Mouse (Mus musculus): ENCODE measurements around the gene Crtc3. TPM values are rescaled to one million over a fixed set of nuclear protein-coding genes. Genes with fewer than 3 reads are reported as not detected.

Crtc3 gene
- polyA plus RNA-seq, 1 experiment: 16.7 TPM

DNA sequence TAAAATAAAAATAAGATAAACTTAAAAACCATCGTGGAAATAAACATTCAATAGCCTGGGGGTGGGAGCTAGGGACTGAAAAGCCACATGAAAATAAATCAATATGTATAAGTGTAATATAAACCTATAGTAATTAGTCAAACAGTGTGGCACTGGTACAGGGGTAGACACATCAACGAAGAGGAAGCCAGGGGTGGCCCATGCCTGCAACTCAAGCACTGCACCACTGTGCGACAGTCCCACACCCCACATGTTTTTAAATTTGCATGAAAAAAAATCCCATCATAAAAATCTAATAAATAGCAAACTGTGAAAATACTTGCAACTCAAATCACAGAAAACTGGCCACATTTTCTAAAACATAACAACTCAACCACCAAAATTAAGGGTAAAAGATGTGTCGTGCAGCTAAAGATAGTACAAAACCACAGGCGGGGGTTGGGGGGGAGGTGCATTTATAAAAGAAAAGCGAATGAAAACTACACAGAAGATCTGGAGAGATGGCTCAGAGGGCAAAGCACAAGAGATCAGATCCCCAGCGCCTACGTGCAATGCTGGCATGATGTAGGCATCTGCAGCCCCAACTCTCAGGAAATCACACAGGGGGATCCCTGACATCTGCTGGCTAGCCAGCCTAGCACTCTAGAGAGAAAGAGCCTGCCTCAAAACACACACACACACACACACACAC is 45.6 kb downstream of the Crtc3 start:
- Histone ChIP-seq H3K27ac (ENCODE audit: insufficient read depth, low read depth, low read length) (no peak overlapping the region), H3K4me1 (ENCODE audit: control insufficient read depth, insufficient read depth, low read length) (peaks cover 60% of the 10 kb centered on the region), H3K4me3 (ENCODE audit: insufficient read depth, low read length) (no peak overlapping the region)
- no peak for TF ChIP-seq POLR2A (IDR thresholded peaks at IDR 0.05; ENCODE audit: borderline replicate concordance, low read depth, low read length)
- no peak for TF ChIP-seq CTCF (IDR thresholded peaks at IDR 0.05; ENCODE audit: low read depth, low read length)

DNA sequence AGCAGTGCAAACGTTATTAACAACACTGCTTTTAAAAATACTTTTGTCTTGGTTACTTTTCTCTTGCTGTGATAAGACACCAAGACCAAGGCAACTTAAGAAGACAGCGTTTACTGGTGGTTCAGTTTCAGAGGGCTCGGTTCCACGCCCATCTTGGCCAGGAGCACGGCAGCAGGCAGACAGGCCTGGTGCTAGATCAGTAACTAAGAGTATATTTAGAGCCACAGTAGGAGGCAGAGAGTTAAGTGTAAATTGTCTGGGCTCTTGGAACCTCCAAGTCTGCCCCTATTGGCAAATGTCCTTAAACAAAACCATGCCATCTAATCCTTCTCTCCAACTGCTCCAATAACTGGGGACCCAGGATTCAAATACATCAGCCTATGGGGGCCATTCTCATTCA is 46.1 kb downstream of the Crtc3 start:
- Histone ChIP-seq H3K27ac (ENCODE audit: insufficient read depth, low read depth, low read length) (no peak overlapping the region), H3K4me3 (ENCODE audit: insufficient read depth, low read length) (no peak overlapping the region), H3K4me1 (ENCODE audit: control insufficient read depth, insufficient read depth, low read length) (peaks cover 64% of the 10 kb centered on the region)
- TF ChIP-seq POLR2A (IDR thresholded peaks at IDR 0.05; ENCODE audit: borderline replicate concordance, low read depth, low read length) (no peak), CTCF (IDR thresholded peaks at IDR 0.05; ENCODE audit: low read depth, low read length) (no peak)

DNA sequence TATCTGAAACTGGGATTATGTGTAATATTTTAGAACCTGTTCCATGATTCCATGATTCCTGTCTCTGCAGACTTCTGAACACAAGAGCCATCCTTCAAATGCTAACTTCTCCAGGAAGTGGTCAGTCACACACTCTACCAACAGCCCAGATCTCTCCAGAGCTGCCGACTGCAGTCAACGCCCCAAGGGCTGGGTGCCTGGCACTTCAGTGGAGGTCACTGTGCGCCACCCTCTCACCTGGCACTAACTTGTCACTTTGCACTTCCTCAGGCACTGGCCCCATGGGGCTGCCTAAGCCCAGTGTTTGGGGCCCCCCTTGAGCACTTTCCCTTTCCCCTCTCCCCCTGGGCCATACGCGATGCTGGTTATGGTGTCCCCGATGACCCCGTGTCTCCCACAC is 46.8 kb downstream of the Crtc3 start:
- Histone ChIP-seq H3K27ac (ENCODE audit: insufficient read depth, low read depth, low read length) (peak overlapping the region; percentile 66), H3K4me1 (ENCODE audit: control insufficient read depth, insufficient read depth, low read length) (peaks cover 70% of the 10 kb centered on the region), H3K4me3 (ENCODE audit: insufficient read depth, low read length) (no peak overlapping the region)
- TF ChIP-seq CTCF (IDR thresholded peaks at IDR 0.05; ENCODE audit: low read depth, low read length) (no peak), POLR2A (IDR thresholded peaks at IDR 0.05; ENCODE audit: borderline replicate concordance, low read depth, low read length) (no peak)

DNA sequence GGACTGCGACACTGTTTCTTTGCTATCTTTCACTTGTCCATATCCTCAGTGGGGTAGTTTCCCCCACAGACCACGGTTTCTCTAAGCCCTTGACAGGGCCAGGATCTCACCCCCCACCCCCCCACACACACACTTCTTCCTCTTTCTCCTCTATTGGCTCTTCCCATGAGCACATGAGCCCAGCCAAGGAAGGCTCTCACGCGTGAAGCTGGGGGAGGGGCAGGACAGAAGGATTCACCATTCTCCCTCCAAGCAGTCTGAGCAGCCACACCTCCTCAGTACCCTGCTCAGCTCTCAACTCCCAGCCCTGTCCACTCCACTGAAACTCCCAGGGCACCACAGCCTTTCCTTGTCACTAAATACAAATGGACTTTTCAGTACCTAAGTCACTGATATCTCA is 47.2 kb downstream of the Crtc3 start:
- TF ChIP-seq CTCF (IDR thresholded peaks at IDR 0.05; ENCODE audit: low read depth, low read length): no peak
- TF ChIP-seq POLR2A (IDR thresholded peaks at IDR 0.05; ENCODE audit: borderline replicate concordance, low read depth, low read length): no peak
- H3K4me1 ChIP-seq (ENCODE audit: control insufficient read depth, insufficient read depth, low read length): peaks cover 71% of the 10 kb centered on the region
- no peak overlapping the region for H3K4me3 ChIP-seq (ENCODE audit: insufficient read depth, low read length)
- H3K27ac ChIP-seq (ENCODE audit: insufficient read depth, low read depth, low read length): peak overlapping the region; percentile 66

DNA sequence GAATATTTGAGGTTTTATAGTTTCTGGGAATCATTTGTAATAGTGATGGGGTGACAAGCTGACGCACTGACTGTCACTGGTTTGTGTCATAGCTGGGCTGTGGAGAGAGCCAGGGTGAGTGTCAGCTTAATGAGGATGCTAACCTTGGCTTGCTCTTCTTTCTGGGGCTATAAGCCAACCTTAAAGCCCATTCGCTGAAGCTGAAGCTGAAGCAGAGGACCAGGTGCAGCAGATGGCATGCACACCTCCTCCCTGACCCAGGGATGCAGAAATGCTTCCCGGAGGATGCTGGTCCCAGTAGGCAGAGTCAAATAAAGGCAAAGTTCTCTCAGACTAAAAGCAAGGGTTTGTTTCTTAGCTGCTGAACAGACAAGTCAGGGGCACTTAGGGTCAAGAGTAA is 48.7 kb downstream of the Crtc3 start:
- TF ChIP-seq CTCF (IDR thresholded peaks at IDR 0.05; ENCODE audit: low read depth, low read length): no peak
- no peak for TF ChIP-seq POLR2A (IDR thresholded peaks at IDR 0.05; ENCODE audit: borderline replicate concordance, low read depth, low read length)
- Histone ChIP-seq H3K4me1 (ENCODE audit: control insufficient read depth, insufficient read depth, low read length) (peaks cover 76% of the 10 kb centered on the region), H3K27ac (ENCODE audit: insufficient read depth, low read depth, low read length) (peak overlapping the region; percentile 27), H3K4me3 (ENCODE audit: insufficient read depth, low read length) (no peak overlapping the region)

DNA sequence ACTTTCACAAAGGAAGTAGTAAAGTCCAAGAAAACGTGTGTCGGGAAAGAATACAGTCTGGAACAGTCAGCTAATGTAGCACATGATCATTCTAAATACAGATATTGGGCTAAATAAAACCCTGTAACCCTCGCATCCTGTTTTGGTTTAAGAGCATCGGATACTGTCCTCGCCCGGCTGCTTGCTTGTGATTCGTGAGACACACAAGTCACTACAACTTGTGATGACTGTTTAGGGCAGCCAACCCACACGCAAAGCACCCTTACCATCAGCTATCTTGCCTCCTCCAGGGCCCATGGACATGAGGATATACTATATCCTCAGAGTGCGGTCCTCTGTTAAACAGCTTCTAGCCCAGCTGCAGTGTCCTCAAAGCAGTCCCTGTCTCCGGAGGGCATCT is 50.2 kb downstream of the Crtc3 start:
- H3K27ac ChIP-seq (ENCODE audit: insufficient read depth, low read depth, low read length): peak overlapping the region; percentile 32

DNA sequence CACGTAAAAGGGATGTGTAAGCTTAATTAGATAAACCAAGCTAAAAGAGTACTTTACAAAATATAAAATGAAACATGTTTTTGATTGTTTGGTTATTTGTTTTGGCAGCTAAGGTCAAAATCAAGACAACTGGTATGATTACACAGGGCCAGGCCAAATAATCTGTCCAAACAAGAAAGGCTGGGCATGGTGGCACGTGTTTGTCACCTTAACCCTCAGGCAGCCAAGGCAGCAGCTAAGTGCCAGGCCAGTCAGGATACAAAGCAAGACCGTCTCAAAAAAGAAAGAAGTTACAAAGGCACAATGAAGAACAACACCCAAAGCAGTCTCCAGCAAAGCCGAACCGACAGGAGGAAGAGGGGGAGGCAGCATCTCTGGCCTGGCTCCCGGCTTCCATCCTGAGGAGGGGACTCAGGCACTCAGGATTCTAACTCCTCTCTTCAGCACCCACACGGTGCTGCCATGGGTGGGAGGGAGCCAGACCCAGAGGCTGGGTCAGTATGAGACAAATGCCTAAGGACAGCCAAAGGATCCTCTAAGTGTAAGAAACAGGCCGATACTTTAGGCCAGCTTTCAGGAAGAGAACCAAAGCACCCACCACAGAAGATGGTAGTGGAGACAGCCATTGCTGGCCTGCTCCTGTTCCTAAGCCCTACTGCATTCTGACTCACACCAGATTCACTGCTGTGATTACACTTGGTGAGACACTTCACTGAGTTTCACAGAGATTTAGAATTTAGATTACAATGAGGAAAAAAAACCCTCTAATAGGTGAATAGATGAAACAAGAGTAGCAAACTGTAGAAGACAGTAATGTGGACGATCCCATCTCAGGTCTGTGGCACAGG is 51.5 kb downstream of the Crtc3 start:
- Histone ChIP-seq H3K4me1 (ENCODE audit: control insufficient read depth, insufficient read depth, low read length) (peaks cover 60% of the 10 kb centered on the region), H3K4me3 (ENCODE audit: insufficient read depth, low read length) (no peak overlapping the region)
- TF ChIP-seq CTCF (IDR thresholded peaks at IDR 0.05; ENCODE audit: low read depth, low read length) (no peak), POLR2A (IDR thresholded peaks at IDR 0.05; ENCODE audit: borderline replicate concordance, low read depth, low read length) (no peak)

More for the DNA sequence above, 50.2 kb downstream of the Crtc3 start:
- Histone ChIP-seq H3K4me1 (ENCODE audit: control insufficient read depth, insufficient read depth, low read length) (peaks cover 72% of the 10 kb centered on the region), H3K4me3 (ENCODE audit: insufficient read depth, low read length) (no peak overlapping the region)
- no peak for TF ChIP-seq POLR2A (IDR thresholded peaks at IDR 0.05; ENCODE audit: borderline replicate concordance, low read depth, low read length)
- no peak for TF ChIP-seq CTCF (IDR thresholded peaks at IDR 0.05; ENCODE audit: low read depth, low read length)

DNA sequence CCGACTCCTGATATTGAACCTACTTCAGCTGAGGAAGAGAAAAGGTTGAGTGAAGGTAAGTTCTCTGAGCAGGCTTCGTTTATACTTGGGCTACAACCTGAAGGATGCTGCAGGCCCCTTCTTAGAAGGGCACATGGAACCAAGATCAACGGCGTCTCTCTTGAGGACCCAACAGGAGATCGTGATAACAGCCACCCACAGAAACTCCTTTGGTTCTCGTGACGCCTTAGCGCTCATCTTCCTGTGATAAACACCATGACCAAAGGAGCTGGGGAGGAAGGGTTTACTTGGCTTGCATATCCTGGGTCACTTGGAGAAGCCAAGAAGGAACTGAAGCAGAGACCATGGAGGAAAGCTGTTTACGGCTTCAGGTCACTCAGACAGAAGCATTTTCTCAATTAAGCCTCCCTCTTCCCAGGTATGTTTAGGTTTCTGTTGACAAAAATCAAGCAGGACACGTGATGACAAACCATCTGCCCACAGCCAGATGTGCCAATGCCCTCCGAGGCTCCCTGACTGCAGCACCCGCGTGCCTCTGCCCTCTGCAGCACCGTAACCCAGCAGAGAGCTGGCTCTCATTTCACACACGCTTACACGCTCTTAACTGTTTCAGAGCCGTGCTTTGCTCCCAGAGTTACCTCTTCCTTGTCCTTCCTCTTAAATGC is 52.3 kb downstream of the Crtc3 start:
- Histone ChIP-seq H3K27ac (ENCODE audit: insufficient read depth, low read depth, low read length) (no peak overlapping the region), H3K4me3 (ENCODE audit: insufficient read depth, low read length) (no peak overlapping the region), H3K4me1 (ENCODE audit: control insufficient read depth, insufficient read depth, low read length) (peaks cover 57% of the 10 kb centered on the region)
- TF ChIP-seq CTCF (IDR thresholded peaks at IDR 0.05; ENCODE audit: low read depth, low read length) (no peak), POLR2A (IDR thresholded peaks at IDR 0.05; ENCODE audit: borderline replicate concordance, low read depth, low read length) (no peak)

More for the DNA sequence above, 51.5 kb downstream of the Crtc3 start:
- no peak overlapping the region for H3K27ac ChIP-seq (ENCODE audit: insufficient read depth, low read depth, low read length)

DNA sequence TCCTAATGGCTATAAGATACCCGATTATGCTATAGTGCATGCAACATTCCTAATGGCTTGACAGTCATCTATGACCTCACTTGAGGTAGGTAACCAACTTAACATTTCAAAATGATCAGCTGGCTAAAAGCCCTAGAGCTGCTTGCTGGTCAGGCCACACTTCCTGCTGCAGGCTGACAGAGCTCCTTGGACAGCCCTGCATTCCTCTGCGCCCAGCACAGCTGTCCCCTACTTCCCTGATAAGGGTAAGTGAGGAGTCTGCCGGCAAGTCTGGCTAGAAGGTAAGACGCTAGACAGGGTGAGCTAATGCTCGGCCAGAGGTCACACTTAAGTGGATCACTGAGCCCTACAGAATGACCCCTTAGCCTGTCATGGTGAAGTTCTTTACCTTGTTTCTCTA is 52.8 kb downstream of the Crtc3 start:
- Histone ChIP-seq H3K4me1 (ENCODE audit: control insufficient read depth, insufficient read depth, low read length) (peaks cover 57% of the 10 kb centered on the region), H3K27ac (ENCODE audit: insufficient read depth, low read depth, low read length) (no peak overlapping the region), H3K4me3 (ENCODE audit: insufficient read depth, low read length) (no peak overlapping the region)
- TF ChIP-seq CTCF (IDR thresholded peaks at IDR 0.05; ENCODE audit: low read depth, low read length): no peak
- no peak for TF ChIP-seq POLR2A (IDR thresholded peaks at IDR 0.05; ENCODE audit: borderline replicate concordance, low read depth, low read length)
